Mouse (Mus musculus): ENCODE measurements around the gene Chp1. TPM values are rescaled to one million over a fixed set of nuclear protein-coding genes. Genes with fewer than 3 reads are reported as not detected.
A peak's percentile ranks its signal among the peaks of the same experiment; 100 is the strongest.

Gene Chp1
- total and polyA plus RNA-seq, 2 experiments from 2014 or later = 58.9 to 69.8 TPM

DNA sequence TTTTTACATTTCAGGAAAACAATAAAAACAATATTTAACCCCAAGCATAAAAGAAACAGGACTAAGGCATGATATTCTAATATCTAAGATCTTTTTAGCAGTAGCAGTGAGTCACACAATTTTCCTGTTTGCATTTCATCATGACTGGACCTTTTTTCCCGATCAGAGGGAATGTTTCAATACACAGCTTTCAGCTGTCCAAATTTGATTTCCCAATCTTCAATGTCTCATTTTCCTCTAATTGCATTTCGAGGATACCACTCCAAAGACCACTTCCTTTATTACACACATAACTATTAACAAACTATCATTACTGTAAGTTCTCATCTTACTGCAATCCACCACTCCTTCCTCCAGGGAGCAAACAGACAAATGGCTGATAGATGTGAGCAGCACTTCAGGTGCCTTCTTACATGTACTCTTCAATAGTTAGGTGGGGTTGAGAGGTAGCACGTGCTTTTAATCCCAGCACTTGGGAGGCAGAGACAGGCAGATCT lies 33.4 kb upstream of the Chp1 start:
- WGBS = 80% methylated on average over 3 of the region's 3 CpGs
- H3K27ac ChIP-seq (ENCODE audit: low read depth, low read length) = no peak overlapping the region
- no peak overlapping the region for H3K4me2 ChIP-seq (ENCODE audit: low read depth)
- no peak for TF ChIP-seq CTCF (IDR thresholded peaks at IDR 0.05; ENCODE audit: low read depth)
- H3K4me3 ChIP-seq (ENCODE audit: low read depth, low read length) = no peak overlapping the region
- ATAC-seq (no peak), DNase-seq (no peak)
- H3K36me3 ChIP-seq (ENCODE audit: insufficient read depth) = no peaks in the 10 kb centered on the region
- H3K9me3 ChIP-seq (ENCODE audit: low read length) = no peaks in the 10 kb centered on the region
- no peaks in the 10 kb centered on the region for H3K4me1 ChIP-seq (ENCODE audit: insufficient read depth)
- H3K27me3 ChIP-seq (ENCODE audit: insufficient read depth, low read length) = no peaks in the 10 kb centered on the region
- H3K9ac ChIP-seq = no peak overlapping the region

DNA sequence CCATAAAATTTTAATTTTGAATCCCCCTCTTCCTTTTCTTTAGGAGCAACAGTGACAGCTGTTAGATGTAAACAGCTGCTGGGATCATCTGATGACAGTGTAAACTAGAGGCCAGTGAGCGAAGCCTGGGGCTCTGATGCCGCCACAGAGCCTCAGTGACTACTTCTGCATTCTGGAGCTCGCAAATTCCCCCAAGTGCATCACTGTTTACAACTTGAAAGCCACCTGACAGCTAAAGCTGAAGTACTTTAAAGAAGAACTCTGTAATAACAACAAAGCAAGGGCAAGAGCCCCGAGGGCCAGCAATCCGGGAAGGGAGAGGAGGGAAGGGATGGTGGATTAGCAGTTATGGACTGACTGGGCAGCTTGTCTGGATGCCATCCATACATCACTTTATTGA lies 30.7 kb upstream of the Chp1 start:
- no peak for TF ChIP-seq CTCF (IDR thresholded peaks at IDR 0.05; ENCODE audit: low read depth)
- Histone ChIP-seq H3K4me1 (ENCODE audit: insufficient read depth) (no peaks in the 10 kb centered on the region), H3K4me2 (ENCODE audit: low read depth) (no peak overlapping the region), H3K9me3 (ENCODE audit: low read length) (no peaks in the 10 kb centered on the region), H3K4me3 (ENCODE audit: low read depth, low read length) (no peak overlapping the region), H3K9ac (no peak overlapping the region), H3K27me3 (ENCODE audit: insufficient read depth, low read length) (no peaks in the 10 kb centered on the region), H3K27ac (ENCODE audit: low read depth, low read length) (no peak overlapping the region), H3K36me3 (ENCODE audit: insufficient read depth) (no peaks in the 10 kb centered on the region)
- no peak for DNase-seq
- 65% methylated on average over 5 of the region's 5 CpGs for WGBS
- no peak for ATAC-seq

DNA sequence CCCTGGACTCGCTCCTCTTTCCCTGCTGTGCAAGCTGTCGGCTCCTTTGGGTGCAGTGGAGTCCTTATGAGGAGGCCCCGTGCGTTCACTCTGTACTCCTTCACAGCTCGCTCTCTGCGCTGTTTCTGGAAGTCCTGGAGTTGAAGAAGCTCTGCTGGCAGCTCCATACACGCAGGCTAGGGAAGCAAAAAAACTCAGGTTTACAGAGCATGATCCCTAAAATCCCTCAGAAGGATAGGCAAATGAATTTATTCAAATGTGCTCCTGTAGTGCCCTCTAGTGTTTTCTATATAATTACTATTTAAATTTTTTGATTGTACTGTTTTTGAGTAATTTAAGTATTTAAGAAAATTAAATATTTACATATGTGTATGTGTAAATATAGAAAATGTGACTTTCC lies 26.9 kb upstream of the Chp1 start:
- Histone ChIP-seq H3K4me3 (ENCODE audit: low read depth, low read length) (no peak overlapping the region), H3K36me3 (ENCODE audit: insufficient read depth) (no peaks in the 10 kb centered on the region), H3K9ac (no peak overlapping the region), H3K27me3 (ENCODE audit: insufficient read depth, low read length) (no peaks in the 10 kb centered on the region), H3K9me3 (ENCODE audit: low read length) (no peaks in the 10 kb centered on the region), H3K4me2 (ENCODE audit: low read depth) (no peak overlapping the region), H3K27ac (ENCODE audit: low read depth, low read length) (no peak overlapping the region), H3K4me1 (ENCODE audit: insufficient read depth) (no peaks in the 10 kb centered on the region)
- WGBS = 73% methylated on average over 7 of the region's 7 CpGs
- ATAC-seq (no peak), DNase-seq (peak; percentile 42)
- peak; percentile 28; the same call in 1 of the 2 replicates for TF ChIP-seq CTCF (IDR thresholded peaks at IDR 0.05; ENCODE audit: low read depth)

DNA sequence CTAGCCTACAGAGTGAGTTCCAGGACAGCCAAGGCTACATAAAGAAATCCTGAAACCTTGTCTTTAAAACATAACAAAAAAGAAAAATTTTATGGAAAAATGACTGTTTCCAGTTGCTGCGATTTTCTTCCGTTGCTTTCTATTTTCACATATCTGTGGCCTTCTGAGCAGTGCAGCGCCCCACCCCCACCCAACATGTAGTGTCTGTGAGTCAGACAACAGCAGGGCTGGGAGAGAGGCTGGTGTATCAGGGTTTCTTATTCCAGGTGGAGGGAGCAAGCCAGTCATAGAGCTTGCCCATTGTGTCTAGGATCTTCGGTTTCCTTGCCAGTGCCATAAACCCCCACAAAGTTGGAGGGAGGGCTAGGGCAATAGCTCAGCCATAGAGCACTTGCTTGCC lies 23.7 kb upstream of the Chp1 start:
- no peaks in the 10 kb centered on the region for H3K27me3 ChIP-seq (ENCODE audit: insufficient read depth, low read length)
- ATAC-seq (no peak), DNase-seq (no peak)
- H3K4me3 ChIP-seq (ENCODE audit: low read depth, low read length) = no peak overlapping the region
- no peaks in the 10 kb centered on the region for H3K9me3 ChIP-seq (ENCODE audit: low read length)
- 77% methylated on average over 4 of the region's 4 CpGs for WGBS
- H3K4me2 ChIP-seq (ENCODE audit: low read depth) = no peak overlapping the region
- no peaks in the 10 kb centered on the region for H3K36me3 ChIP-seq (ENCODE audit: insufficient read depth)
- H3K4me1 ChIP-seq (ENCODE audit: insufficient read depth) = no peaks in the 10 kb centered on the region
- H3K27ac ChIP-seq (ENCODE audit: low read depth, low read length) = no peak overlapping the region
- TF ChIP-seq CTCF (IDR thresholded peaks at IDR 0.05; ENCODE audit: low read depth) = no peak
- no peak overlapping the region for H3K9ac ChIP-seq

DNA sequence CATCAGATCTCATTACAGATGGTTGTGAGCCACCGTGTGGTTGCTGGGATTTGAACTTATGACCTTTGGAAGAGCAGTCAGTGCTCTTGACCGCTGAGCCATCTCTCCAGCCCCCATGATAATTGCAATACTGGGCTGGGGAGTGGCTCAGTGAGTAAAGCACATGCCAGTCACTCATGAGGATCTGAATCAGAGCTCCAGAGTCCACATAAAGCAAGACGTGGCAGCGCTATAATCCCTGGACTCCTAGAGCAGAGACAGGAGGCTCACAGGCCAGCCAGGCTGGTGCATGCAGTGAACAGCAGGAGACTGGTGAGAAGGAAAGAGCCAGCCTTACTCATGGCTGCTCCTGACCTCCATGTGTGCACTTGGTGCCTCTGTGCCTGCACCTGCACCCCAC lies 22.1 kb upstream of the Chp1 start:
- DNase-seq (no peak), ATAC-seq (no peak)
- Histone ChIP-seq H3K9me3 (ENCODE audit: low read length) (no peaks in the 10 kb centered on the region), H3K4me1 (ENCODE audit: insufficient read depth) (no peaks in the 10 kb centered on the region), H3K4me3 (ENCODE audit: low read depth, low read length) (no peak overlapping the region), H3K4me2 (ENCODE audit: low read depth) (no peak overlapping the region), H3K27me3 (ENCODE audit: insufficient read depth, low read length) (no peaks in the 10 kb centered on the region), H3K9ac (no peak overlapping the region), H3K27ac (ENCODE audit: low read depth, low read length) (no peak overlapping the region), H3K36me3 (ENCODE audit: insufficient read depth) (no peaks in the 10 kb centered on the region)
- WGBS = 54% methylated on average over 4 of the region's 4 CpGs
- TF ChIP-seq CTCF (IDR thresholded peaks at IDR 0.05; ENCODE audit: low read depth) = no peak

DNA sequence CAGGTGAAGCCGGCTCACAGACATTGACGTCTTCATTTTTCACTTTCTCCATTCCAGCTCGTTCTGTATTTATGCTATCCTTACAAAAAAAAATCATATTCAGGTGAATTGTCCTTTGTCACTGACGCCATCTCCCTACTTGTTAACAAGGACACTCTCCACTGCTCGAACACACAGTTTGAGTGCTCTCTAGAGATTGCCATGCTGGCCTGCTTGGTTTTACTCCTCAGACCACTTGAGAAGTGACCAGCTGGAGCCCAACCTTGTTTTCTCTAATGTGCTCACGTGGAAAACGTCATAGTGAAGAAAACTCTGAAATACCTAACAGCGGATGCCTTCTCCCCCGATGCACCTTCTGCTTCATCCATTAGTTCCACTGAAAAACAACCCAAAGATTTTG lies 8.7 kb upstream of the Chp1 start:
- Histone ChIP-seq H3K4me2 (ENCODE audit: low read depth) (no peak overlapping the region), H3K9me3 (ENCODE audit: low read length) (no peaks in the 10 kb centered on the region), H3K4me1 (ENCODE audit: insufficient read depth) (no peaks in the 10 kb centered on the region), H3K27me3 (ENCODE audit: insufficient read depth, low read length) (no peaks in the 10 kb centered on the region; the same call in 1 of the 2 replicates), H3K36me3 (ENCODE audit: insufficient read depth) (no peaks in the 10 kb centered on the region), H3K9ac (no peak overlapping the region), H3K27ac (ENCODE audit: low read depth, low read length) (no peak overlapping the region), H3K4me3 (ENCODE audit: low read depth, low read length) (no peak overlapping the region)
- no peak for TF ChIP-seq CTCF (IDR thresholded peaks at IDR 0.05; ENCODE audit: low read depth)
- ATAC-seq = no peak
- DNase-seq = no peak
- WGBS = 86% methylated on average over 9 of the region's 9 CpGs

DNA sequence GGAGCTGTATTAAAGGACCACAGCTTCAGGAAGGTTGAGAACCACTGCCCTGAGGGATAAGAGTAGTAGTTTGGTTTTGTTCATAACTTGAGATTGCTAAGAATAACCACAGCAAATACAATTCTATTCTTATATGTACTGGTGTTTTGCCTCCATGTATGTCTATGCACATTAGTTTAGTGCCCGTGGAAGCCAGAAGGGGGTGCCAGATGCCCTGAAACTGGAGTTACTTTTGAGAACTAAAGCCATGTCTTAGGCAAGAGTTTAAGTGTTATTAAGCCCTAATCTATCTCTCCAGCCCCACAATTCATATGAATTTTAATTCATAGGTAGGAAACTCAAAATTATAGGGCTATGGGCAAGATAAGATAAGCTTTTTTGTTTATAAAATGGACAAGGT lies 5.4 kb upstream of the Chp1 start:
- no peak overlapping the region for H3K27ac ChIP-seq (ENCODE audit: low read depth, low read length)
- no peak overlapping the region for H3K4me3 ChIP-seq (ENCODE audit: low read depth, low read length)
- no peaks in the 10 kb centered on the region for H3K9me3 ChIP-seq (ENCODE audit: low read length)
- H3K27me3 ChIP-seq (ENCODE audit: insufficient read depth, low read length) = no peaks in the 10 kb centered on the region; the same call in 1 of the 2 replicates
- H3K36me3 ChIP-seq (ENCODE audit: insufficient read depth) = no peaks in the 10 kb centered on the region
- H3K4me2 ChIP-seq (ENCODE audit: low read depth) = no peak overlapping the region
- H3K4me1 ChIP-seq (ENCODE audit: insufficient read depth) = no peaks in the 10 kb centered on the region
- peak; percentile 68 for TF ChIP-seq CTCF (IDR thresholded peaks at IDR 0.05; ENCODE audit: low read depth)
- WGBS = 27% methylated on average over 1 of the region's 1 CpGs
- DNase-seq (peak; percentile 61), ATAC-seq (no peak)
- no peak overlapping the region for H3K9ac ChIP-seq

DNA sequence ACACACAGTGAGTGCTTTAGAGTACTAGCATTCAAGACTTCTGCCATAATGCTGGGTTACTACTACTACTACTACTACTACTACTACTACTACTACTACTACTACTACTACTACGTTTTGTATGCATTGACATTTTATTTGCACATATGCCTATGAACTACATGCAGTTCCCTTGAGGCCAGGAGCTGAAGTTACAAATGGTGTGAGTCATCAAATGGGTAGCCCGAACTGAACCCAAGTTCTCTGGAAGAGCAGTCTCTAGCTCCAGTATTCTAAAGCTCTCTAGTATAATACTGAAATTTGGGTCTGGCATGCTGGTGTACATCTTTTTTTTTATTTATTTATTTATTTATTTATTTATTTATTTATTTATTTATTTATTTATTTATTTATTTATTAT lies 3.8 kb upstream of the Chp1 start:
- WGBS = 86% methylated on average over 2 of the region's 2 CpGs
- Histone ChIP-seq H3K9me3 (ENCODE audit: low read length) (no peaks in the 10 kb centered on the region), H3K27me3 (ENCODE audit: insufficient read depth, low read length) (no peaks in the 10 kb centered on the region), H3K4me1 (ENCODE audit: insufficient read depth) (no peaks in the 10 kb centered on the region), H3K36me3 (ENCODE audit: insufficient read depth) (no peaks in the 10 kb centered on the region), H3K9ac (no peak overlapping the region), H3K27ac (ENCODE audit: low read depth, low read length) (no peak overlapping the region), H3K4me2 (ENCODE audit: low read depth) (no peak overlapping the region), H3K4me3 (ENCODE audit: low read depth, low read length) (no peak overlapping the region)
- TF ChIP-seq CTCF (IDR thresholded peaks at IDR 0.05; ENCODE audit: low read depth) = no peak
- ATAC-seq = no peak
- DNase-seq = no peak
